Mouse (Mus musculus) embryo, embryonic 10.5 days (tissue): ENCODE measurements around the gene 1700109H08Rik.
"Not testable (repeated sequence)": the region's sequence is repeated elsewhere in the genome, so short reads cannot be mapped to it uniquely, and the experiment has no call there.

Experiments
- DNase-seq: peaks from one replicate; pipeline ENCODE4 v3.0.0-alpha.2; 2015; ENCODE audit warnings: low spot score

Gene 1700109H08Rik

DNA sequence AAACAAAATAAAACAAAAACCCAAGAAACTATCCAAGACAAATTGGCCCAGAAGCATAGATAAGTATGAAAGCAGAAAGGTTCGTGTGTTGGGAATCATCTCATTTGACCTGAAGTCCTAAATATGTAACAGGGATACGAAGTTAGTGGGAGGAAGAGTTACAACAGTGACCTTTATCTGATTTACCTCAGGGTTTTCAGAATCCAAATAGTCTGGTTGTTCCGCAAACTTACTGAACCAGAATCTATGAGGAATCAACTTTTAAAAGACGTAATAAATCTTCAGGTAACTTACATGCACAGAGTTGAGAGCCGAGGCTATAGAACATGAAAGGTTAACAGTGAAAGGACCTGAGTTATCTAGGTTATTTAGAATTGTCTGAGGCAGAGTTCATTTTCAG is 27.4 kb downstream of the 1700109H08Rik start:
- no peak for DNase-seq

- no peak for DNase-seq
Measured at GRCm38 (mm10) chr5:3600298-3600697, 28.9 kb downstream of the 1700109H08Rik start.

- no peak for DNase-seq
Measured at GRCm38 (mm10) chr5:3600790-3601189, 29.4 kb downstream of the 1700109H08Rik start.

DNA sequence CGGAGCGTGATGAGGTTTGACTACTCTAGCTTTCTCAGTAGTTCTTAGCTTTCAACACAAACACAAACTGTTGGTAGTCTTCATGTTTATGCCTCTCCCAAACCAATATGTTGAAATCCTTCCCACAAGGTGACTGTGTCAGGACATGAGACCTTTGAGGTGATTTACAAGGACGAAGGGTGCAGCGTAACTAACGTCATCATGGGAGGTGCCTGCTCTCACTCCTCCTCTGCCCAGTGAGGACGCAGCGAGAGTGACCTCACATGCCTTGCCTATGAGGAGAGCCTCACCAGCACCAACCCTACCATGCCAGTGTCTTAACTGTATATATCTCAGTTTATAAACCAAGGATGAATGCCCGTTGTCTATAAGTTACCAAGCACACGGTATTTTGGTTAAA is 35.7 kb downstream of the 1700109H08Rik start:
- no peak for DNase-seq

- DNase-seq, result no peak
Measured at GRCm38 (mm10) chr5:3609241-3609640, 37.9 kb downstream of the 1700109H08Rik start.

DNA sequence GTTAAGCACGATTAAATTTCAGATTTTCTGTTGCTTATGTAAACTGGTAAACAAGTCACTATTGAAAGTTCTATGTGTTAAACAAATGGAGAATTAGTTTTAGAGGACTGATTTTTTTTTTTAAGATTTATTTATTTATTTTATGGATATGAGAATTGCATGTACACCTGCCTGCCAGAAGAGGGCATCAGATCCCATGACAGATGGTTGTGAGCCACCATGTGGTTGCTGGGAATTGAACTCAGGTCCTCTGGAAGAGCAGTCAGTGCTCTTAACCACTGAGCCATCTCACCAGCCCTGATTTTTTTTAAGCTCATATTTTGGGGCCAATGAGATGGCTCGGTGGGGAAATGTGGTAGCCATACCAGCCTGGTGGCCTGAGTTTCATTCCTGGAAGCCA is 40.5 kb downstream of the 1700109H08Rik start:
- DNase-seq, result not testable (repeated sequence)

- DNase-seq, result no peak
Measured at GRCm38 (mm10) chr5:3620486-3620885, 49.1 kb downstream of the 1700109H08Rik start.

DNA sequence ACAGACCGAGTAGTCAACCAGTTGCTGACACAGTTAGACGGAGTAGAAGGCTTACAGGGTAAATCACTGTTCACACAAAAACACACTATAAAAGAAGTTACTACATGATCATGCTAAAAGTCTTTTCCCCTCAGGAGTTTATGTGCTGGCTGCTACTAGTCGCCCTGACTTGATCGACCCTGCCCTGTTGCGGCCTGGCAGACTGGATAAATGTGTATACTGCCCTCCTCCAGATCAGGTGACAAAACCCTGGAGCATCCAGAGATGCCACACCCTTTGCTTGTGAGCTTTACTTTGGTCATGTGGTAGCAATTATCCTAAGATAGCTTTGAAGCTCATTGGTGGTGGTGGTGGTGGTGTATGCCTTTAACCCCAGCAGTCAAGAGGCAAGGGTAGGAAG is 58.7 kb downstream of the 1700109H08Rik start:
- DNase-seq, result no peak

DNA sequence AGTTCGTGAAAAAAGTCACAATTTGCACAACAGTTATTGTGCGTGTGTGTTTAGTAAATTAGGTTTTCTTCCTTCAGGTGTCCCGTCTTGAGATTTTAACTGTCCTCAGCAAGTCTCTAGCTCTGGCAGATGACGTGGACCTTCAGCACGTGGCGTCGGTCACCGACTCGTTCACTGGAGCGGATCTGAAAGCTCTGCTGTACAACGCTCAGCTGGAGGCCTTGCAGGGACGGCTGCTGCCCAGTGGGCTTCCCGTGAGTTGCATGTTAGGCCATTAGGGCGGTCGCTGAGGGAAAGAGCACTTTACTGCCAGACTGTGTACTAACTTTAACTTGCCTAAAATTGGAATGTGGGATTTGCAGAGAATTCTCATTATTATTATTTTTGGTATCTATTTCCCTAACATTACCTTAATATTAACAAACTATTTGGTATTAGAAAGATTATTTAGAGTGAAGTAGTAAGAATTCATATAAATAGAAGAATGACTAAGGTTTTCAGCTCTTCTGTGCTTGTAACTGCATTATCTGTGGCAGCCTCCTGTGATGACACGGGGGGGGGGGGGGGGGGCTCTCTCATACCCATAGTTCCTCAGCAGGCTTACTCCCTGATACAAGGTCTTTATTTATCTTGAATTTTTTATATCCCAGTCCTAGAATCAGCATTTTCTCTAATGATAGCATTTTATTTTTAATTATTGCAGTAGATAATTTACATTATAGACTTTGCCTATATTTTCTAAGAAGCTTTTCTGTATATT is 60.3 kb downstream of the 1700109H08Rik start:
- peak; percentile 15 for DNase-seq

GRCm38 (mm10) chr5:3632285-3632684 is 60.9 kb downstream of the 1700109H08Rik start:
- DNase-seq, result no peak

DNA sequence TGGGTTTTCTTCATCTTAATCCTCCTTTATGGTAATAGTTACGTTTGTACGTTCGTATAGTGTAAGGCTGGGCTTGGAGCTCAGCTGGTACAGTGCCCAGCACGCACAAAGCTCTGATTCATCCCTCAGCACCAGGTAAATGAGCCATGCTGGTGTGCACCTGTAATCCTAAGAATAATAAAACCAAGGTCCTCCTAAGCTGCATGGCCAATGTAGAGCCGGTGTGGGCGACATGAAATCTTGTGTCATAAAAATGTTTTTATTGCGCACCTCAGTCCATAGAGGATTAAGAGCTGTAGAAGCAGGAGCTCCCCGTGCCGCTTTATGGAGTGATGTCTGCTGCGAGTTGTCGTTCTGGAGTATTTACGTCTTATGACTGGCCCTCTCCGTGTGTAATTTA is 61.9 kb downstream of the 1700109H08Rik start:
- DNase-seq, result no peak

GRCm38 (mm10) chr5:3633951-3634350 is 62.6 kb downstream of the 1700109H08Rik start:
- DNase-seq, result peak; percentile 21
